Mouse (Mus musculus) bone marrow macrophage, adult 2 months (primary cell): ENCODE results near the gene Mapk14.

Experiments used
- CTCF ChIP-seq: IDR thresholded peaks from 2 replicates; pipeline ENCODE4 v1.5.1; 2012; ENCODE audit warnings: low read depth, mild to moderate bottlenecking, low read length, moderate library complexity
- POLR2A ChIP-seq: IDR thresholded peaks from 2 replicates; pipeline ENCODE4 v1.6.1; 2012; ENCODE audit warnings: mild to moderate bottlenecking, low read depth, low read length, borderline replicate concordance

- TF ChIP-seq CTCF = no peak
- TF ChIP-seq POLR2A = no peak
Observed at GRCm38 (mm10) chr17:28715832-28716548, 24.9 kb downstream of the Mapk14 start.
